Mouse (Mus musculus) lung, postnatal 25 days (tissue): ENCODE measurements around the gene Xrcc4.
"Not testable (repeated sequence)": the region's sequence is repeated elsewhere in the genome, so short reads cannot be mapped to it uniquely, and the experiment has no call there.

ENCODE experiments used
- DNase-seq: peaks from one replicate; pipeline ENCODE4 v3.0.0; 2022; ENCODE audit warnings: low spot score

Xrcc4 gene

GRCm38 (mm10) chr13:90088962-90089824 is at the start of gene Xrcc4, which contains the start of gene Tmem167:
TSS of gene Xrcc4 (minus strand) at chr13:90089608.
TSS of gene Tmem167 (plus strand) at chr13:90089123.
- peak; percentile 98 for DNase-seq

- DNase-seq: no peak
Observed at GRCm38 (mm10) chr13:90136156-90136910, 46.9 kb upstream of the Xrcc4 start.

DNA sequence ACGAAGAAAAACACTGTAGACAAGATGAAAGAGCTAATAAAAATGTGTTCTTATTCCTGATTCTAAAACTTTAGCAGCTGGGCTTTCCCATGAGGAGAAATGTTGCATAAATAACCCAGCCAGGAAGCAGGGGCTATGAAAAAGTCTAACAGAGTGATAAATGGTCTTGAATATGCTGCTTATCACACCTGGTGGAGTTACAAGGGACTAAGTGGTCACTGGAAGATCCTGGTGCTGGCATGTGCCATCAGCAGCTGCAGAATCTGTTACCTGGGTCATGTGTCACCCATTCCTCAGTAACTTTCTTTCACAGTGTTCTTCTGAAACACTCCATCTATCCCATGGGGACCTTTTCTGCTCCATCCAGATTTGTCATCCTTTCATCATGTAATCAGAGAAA is 22.3 kb upstream of the Xrcc4 start:
- no peak for DNase-seq

GRCm38 (mm10) chr13:90108746-90109145 is 19.3 kb upstream of the Xrcc4 start:
- not testable (repeated sequence) for DNase-seq

DNA sequence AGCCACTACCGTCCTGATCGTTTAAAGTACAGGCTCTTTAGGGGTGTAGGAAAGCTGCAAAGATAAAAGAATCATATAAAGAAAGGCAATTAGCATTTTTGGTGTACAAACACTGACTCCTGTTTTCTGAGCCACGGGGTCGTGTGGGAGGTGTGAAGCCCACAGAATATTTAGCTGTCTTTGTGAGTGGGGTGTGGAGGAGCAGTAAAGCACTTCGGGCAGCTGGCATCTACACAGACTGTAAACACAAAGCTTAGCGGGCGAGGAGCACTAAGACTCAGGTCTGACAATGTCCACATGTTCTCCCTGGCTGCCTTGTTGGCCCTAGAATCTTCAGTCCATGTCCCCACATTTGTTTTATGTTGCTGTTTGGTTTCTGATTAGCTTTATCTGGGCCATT is 16.7 kb upstream of the Xrcc4 start:
- no peak for DNase-seq

GRCm38 (mm10) chr13:90101514-90101913 is 12.1 kb upstream of the Xrcc4 start:
- DNase-seq: no peak

GRCm38 (mm10) chr13:90089825-90090183 is 396 bp upstream of the Xrcc4 start:
- DNase-seq: no peak

DNA sequence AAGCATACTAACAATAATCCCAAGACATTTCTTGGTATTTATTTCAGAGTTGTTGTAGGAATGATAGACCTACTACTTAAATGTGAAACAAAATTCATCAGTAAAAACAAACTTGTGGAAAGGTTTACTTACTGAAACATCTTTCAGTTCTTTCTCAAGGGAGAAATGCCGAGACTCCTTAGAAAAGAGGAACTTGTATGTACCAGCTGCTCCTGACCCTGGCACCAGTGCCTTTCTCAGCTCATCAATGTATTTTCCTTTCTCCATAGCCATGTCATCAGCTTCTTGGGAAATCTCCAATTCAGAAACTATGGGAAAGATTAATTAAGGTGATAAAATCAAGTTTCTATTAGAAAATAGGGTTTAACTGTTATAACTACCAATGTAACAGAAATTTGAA is 27.5 kb downstream of the Xrcc4 start:
- DNase-seq: no peak

DNA sequence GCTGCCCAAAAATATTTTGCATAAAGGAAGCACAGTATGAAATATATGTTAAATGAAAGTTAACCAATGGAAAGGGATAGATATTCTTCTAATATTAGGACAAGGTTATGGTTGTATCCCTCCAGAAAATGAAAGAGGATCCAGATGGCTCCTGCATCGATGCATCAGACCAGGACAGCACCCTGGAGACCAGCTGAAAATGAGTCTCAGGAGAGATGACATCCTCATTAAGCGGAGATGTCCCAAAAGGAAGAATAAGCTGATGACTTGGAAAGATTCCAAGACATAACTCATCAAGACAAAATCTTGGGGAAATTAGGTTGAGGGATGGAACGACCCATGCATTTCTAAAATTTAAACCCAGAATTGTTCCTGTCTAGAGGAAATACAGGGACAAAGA is 37.0 kb downstream of the Xrcc4 start:
- no peak for DNase-seq

DNA sequence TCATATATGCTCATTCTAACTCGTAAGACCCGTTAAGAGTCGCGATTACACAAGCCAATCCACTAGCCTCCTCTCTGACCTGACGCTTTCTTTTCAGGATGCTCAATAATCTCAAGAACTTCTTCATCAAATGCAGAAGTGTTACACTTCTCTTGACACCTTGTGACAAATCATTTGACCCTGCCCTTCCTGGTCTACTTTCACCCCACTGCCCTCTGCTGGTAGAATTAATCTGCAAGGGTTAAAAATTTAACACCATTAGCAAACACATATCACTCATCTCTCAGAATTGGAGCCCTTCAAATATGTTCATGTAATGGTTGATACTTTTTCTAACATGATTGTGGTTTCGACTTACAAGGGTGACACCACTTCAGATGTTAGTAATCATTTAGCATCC is 37.7 kb downstream of the Xrcc4 start:
- peak; percentile 11 for DNase-seq

- DNase-seq: no peak
Observed at GRCm38 (mm10) chr13:90039613-90040012, 49.8 kb downstream of the Xrcc4 start.

DNA sequence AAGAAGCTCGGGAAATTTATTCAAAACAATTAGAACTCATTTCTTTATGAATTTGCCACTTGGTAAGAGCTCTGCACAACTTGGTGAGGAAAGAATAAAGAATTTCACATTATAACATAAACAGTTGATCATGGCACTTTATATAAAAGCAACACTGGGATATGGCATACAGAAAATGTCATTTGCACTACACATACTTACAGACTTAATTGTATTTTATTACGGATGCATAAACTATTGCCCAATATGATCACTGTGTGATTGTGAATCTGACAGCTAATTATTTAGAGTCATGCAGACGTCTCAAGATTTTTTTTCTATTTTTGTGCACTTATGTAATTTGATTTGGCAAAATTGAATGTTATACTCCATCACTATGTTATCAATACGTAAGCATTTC is 56.4 kb downstream of the Xrcc4 start:
- no peak for DNase-seq

- DNase-seq: no peak
Observed at GRCm38 (mm10) chr13:90032523-90032922, 56.9 kb downstream of the Xrcc4 start.

GRCm38 (mm10) chr13:90030911-90031310 is 58.5 kb downstream of the Xrcc4 start:
- no peak for DNase-seq

DNA sequence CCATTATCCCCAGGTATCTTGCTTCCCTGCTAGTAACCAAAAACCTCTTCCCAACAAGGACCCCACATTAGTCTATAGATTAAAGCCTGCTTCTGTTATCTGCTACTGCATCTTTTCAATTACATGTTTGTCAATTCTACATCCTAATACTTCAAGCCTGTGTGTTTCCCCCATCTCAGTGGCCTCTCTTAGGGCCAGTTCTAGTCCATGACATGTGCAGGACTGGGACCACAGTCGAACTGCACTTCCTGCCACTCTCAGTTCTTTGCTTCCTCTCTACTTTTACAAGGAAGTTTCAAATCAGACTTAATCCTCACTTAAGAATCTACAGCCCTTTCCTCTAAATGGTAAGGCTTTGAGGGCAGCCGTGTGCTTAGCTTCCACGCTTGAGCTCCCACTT is 76.8 kb downstream of the Xrcc4 start:
- no peak for DNase-seq

GRCm38 (mm10) chr13:90012198-90012597 is 77.2 kb downstream of the Xrcc4 start:
- peak; percentile 5 for DNase-seq

- DNase-seq: no peak
Observed at GRCm38 (mm10) chr13:90011129-90011528, 78.3 kb downstream of the Xrcc4 start.

- peak; percentile 7 for DNase-seq
Observed at GRCm38 (mm10) chr13:90009786-90010185, 79.6 kb downstream of the Xrcc4 start.

- no peak for DNase-seq
Observed at GRCm38 (mm10) chr13:90005561-90005960, 83.8 kb downstream of the Xrcc4 start.

- DNase-seq: no peak
Observed at GRCm38 (mm10) chr13:89997531-89997930, 91.9 kb downstream of the Xrcc4 start.

DNA sequence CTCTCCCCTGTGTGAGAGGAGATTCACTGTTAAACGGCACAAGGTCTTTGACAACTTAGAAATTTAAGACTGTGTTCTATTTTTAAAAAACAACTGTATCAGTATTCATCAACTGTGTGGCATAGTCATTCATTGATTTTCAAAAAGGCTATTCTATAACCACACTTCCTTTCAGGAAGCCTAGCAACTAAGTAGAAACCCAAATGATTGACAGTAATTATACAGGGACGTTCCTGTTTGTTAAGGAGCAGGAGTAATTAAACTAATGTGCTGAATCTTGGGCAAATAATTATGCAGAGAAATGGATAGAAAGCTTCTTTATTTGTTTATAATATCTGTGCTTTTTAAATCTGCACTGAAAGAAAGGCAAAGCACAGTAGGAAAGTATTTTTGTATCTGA is 103.3 kb downstream of the Xrcc4 start:
- DNase-seq: no peak

DNA sequence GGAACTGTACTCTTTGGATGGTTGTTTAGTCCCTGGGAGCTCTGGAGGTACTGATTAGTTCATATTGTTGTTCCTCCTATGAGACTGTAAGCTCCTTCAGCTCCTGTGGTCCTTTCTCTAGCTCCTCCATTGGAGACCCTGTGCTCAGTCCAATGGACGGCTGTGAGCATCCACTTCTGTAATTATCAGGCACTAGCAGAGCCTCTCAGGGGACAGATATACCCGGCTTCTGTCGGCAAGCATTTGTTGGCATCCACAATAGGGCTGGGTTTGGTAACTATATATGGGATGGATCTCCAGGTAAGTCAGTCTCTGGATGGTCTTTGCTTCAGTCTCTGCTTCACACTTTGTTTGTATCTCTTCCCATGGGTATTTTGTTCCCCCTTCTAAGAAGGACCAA is 118.5 kb downstream of the Xrcc4 start:
- DNase-seq: no peak

DNA sequence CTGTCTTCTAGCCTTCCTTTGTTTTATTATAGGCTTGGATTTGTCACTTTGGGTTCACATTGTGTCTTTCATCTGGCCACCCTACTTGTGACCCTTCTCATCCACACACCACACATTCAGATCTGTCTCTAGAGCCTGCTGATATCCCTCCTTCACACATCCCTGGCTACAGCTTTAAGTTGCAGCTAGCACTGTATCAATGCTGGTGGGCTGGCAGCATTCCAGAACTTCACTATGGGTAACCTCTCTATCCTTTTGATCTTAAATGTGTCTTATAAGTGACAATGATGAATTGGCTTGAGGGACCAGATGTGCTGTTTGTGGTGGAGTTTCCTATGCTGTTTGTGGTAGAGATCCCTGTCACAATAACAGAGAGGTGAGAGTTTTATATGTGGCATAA is 120.7 kb downstream of the Xrcc4 start:
- DNase-seq: no peak
